Mouse (Mus musculus): Measurements from ENCODE around the gene Vmn2r58. TPM values are rescaled to one million over a fixed set of nuclear protein-coding genes. Genes with fewer than 3 reads are reported as not detected.
"Not testable (repeated sequence)": the region's sequence is repeated elsewhere in the genome, so short reads cannot be mapped to it uniquely, and the experiment has no call there.

Vmn2r58 gene
- polyA plus RNA-seq (2012; rRNA removed), result not detected in 2 replicates

DNA sequence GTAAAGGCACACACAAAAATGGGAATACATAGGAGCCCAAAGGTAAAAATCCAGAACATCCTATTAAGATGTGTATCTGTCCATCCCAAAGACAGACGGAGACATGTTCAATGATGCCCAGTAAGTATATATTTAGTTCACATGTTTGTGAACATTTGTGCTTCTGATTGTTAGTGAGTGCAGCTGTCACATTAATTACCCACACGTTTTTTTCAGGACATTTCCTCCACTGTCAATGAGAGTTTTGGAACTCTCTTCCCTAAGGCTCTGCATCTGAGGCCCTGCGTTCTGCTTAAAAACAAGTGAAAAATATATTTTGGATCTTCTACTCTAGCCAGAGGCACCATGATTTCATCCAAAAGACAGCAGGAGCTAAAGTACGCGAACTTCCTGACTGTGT is at the start of gene Vmn2r58:
Gene Vmn2r58 (minus strand): TSS at position 101 of the 400 bp plus-strand sequence.
- not testable (repeated sequence) for H3K27ac ChIP-seq (ENCODE audit: insufficient read depth, low read length); H3K4me3 ChIP-seq (ENCODE audit: insufficient read depth, low read length); H3K4me1 ChIP-seq (ENCODE audit: control insufficient read depth, insufficient read depth, low read length)

Other genes with a start within 250 kb of the Vmn2r58 start
- 16.3 and 17.9 TPM in 2 replicates for gene Zfp788, start 239.5 kb downstream of the Vmn2r58 start, polyA plus RNA-seq (2012; rRNA removed)
- not detected in 2 replicates for gene Vmn2r59, start 186.3 kb upstream of the Vmn2r58 start, polyA plus RNA-seq (2012; rRNA removed)
- not detected in 2 replicates for gene Vmn2r60, start 235.1 kb upstream of the Vmn2r58 start, polyA plus RNA-seq (2012; rRNA removed)